Mouse (Mus musculus) cortical plate, adult 2 months (tissue): ENCODE results near the gene Rnps1.
A peak's percentile ranks its signal among the peaks of the same experiment; 100 is the strongest.

Source experiments
- CTCF ChIP-seq: fragments of 200-500 bp; IDR thresholded peaks from 2 replicates; pipeline ENCODE4 v1.5.1; 2011; ENCODE audit warnings: mild to moderate bottlenecking, control low read depth, low read length; ENCODE audit not compliant: insufficient read depth; ENCODE audit errors: extremely low read depth
- POLR2A ChIP-seq: fragments of 200-500 bp; IDR thresholded peaks from 2 replicates; pipeline ENCODE4 v1.6.1; 2011; ENCODE audit warnings: mild to moderate bottlenecking, low read length, control low read depth; ENCODE audit not compliant: insufficient read depth; ENCODE audit errors: extremely low read depth

DNA sequence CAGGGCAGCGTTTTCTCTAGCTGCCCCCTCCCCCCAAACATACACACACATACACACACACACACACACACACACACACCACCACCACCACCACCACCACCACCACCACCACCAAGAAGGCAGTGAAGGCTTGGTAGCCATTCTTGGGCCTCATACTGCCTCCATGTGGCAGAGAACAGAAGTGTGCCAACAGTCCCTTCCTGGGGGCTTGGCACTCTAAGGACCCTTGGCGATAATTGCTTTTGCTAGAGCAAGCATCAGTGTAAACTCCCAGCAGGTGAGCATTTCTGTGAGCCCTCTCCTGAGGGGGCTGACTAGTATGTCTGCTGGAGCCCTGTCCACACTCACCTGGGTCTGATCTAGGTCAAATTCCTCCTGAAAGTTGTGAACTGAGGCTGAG is 26.8 kb downstream of the Rnps1 start:
- TF ChIP-seq POLR2A (no peak), CTCF (0 out of 2 replicates have a peak, but pooled peaks have one; percentile 16)
